Mouse (Mus musculus) erythroblast, adult 5-6 weeks (primary cell): ENCODE measurements around the gene Palm. TPM values are rescaled to one million over a fixed set of nuclear protein-coding genes. Genes with fewer than 3 reads are reported as not detected.

ENCODE experiments used
- ATAC-seq: replicated peaks from 2 replicates; pipeline ENCODE4 v1.8.0; 2016; ENCODE audit warnings: moderate number of reproducible peaks, mild to moderate bottlenecking, moderate TSS enrichment, inconsistent platforms; ENCODE audit not compliant: poor library complexity, low FRiP score, severe bottlenecking
- total RNA-seq, 2 experiments: library from RNA; stranded (forward) in 1 of 2; stranded (reverse) in 1 of 2; fragments of 150-400 nt in 1 of 2; fragments of 200-764, 138-1000 nt in 1 of 2; gene quantifications; 2 replicates each; pipeline versions ENCODE4 v1.2.3 to v1.2.4; 2015 to 2017; ENCODE audit warnings: low replicate concordance in 2 of 2

Palm gene
- total RNA-seq, 2 experiments from 2014 or later = 4.5 to 9.4 TPM

DNA sequence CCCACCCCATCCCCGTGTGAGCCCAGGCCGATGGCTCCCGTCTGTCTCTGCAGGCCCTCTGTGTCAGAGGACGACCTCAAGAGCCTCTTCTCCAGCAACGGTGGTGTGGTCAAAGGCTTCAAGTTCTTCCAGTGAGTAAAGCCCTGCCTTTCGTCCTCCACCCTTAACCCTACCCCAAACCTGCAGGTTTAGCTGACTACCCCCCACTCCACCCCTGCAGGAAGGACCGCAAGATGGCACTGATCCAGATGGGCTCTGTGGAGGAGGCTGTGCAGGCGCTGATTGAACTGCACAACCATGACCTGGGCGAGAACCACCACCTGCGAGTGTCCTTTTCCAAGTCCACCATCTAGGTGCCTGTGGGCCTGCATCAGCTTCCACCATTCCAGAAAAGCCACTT is 69.6 kb downstream of the Palm start:
- ATAC-seq = no peak

DNA sequence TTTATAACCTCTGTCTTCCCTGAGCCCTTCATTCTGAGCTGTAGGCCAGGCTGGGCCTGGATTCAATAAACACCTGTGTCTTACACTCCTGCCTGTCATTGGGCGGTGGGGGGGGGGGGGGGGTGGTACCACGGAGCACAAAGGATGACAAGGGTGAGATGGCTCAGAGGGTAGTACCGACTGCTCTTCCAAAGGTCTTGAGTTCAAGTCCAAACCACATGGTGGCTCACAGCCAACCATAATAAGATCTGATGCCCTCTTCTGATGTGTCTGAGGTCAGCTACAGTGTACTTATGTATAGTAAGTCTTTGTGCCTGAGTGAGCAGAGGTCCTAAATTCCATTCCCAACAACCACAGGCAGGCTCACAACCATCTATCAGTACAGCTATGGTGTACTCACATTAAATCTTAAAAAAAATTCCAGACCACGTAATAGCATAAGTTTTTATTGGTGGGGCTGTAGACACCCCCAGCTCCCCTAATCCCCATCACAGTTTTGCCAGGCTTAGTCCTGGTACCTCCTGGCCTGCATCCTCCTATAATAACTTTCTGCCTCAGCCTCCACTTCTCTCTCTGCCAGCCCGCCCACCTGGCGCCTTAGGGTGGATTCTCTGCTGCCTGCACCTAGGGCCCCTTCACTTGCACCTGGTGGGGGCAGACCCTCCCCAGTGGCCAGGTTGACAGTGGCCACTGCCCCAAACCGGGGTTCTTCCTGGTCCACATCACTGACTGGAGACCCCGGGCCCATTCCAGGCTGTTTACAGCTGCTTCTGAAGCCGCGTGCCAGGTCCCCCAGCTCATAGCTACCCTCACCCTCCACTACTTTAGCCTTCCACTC is 71.2 kb downstream of the Palm start:
- no peak for ATAC-seq

DNA sequence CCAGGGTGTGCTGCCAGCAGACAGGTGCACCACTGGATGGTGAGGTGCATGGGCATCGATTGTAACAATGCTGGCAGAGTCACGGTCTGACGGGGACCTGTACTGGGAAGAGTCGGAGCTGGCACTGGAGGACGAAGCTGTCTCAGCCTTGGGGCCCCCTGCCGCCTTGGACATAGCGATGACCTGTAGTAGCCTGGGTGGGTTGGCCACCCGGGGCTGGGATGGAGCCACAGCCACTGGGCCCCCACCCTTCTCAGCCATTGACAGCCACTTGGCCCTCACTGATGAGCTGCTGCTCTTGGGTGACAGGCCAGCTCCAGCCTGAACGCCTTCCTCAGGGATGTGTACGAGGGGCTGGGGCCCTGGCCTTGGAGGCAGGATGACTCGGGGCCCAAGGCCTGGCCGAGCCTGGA is 71.8 kb downstream of the Palm start:
- ATAC-seq = no peak

DNA sequence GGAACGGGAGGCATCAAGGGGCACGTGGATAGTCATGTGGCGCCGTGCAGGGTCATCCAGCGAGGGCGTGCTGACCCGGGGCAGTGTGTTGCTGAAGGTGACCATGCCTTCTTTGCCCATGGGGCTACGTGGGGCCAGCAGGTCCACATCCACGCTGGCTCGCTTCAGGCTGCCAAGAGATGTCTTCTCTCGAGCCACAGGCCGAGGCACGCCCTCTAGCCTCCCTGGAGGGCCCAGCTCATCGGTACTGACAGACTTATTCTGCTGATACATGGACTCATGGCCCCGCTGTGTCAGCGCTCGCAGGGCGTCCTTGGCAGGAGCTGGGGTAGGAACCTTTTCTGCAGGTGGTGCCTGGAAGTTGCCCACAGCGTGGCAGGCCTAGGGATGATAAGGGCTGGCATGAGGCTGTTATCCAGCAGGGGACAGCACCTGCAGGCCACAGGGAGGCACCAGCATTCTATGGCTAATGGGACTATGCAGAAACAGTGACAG is 72.5 kb downstream of the Palm start:
- no peak for ATAC-seq

DNA sequence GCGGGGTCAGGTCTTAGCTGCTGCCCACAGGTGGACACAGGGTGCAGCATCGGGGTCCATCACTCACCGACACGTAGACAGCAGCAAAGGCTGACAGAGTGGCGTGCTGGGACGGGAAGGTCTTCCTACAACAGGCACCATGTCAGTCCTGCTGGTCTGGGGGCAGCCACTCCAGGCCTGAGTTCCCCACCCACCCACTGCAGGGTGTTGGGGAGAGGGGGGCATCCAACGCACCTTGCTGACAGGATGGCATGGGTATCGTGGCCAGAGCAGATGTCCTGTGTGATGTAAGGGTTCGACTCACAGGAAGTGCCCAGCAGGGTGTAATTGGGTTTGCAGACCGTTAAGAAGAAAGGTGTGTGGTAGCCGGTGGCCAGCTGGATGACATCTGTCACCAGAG is 73.2 kb downstream of the Palm start:
- ATAC-seq = no peak

Other genes with a start within 250 kb of the Palm start
Only the 30 nearest of the 34 such genes appear.
- not detected in 2 replicates for gene C2cd4c, start 179.5 kb upstream of the Palm start, total RNA-seq (2015; ENCODE audit: low replicate concordance)
- gene C2cd4c, start 179.5 kb upstream of the Palm start, total RNA-seq (2017; ENCODE audit: low replicate concordance) = not detected in 2 replicates
- not detected in 2 replicates for gene Shc2, start 155.7 kb upstream of the Palm start, total RNA-seq (2015; ENCODE audit: low replicate concordance)
- gene Shc2, start 155.7 kb upstream of the Palm start, total RNA-seq (2017; ENCODE audit: low replicate concordance) = not detected in 2 replicates
- not detected in 2 replicates for gene Odf3l2, start 147.8 kb upstream of the Palm start, total RNA-seq (2015; ENCODE audit: low replicate concordance)
- not detected in 2 replicates for gene Odf3l2, start 147.8 kb upstream of the Palm start, total RNA-seq (2017; ENCODE audit: low replicate concordance)
- gene Madcam1, start 129.0 kb upstream of the Palm start, total RNA-seq (2015; ENCODE audit: low replicate concordance) = not detected in 2 replicates
- gene Madcam1, start 129.0 kb upstream of the Palm start, total RNA-seq (2017; ENCODE audit: low replicate concordance) = 0.84 TPM in 1 of 2 replicates, not detected in the other
- gene Tpgs1, start 124.2 kb upstream of the Palm start, total RNA-seq (2015; ENCODE audit: low replicate concordance) = 2.9 and 6.3 TPM in 2 replicates
- 0.56 and 0.68 TPM in 2 replicates for gene Tpgs1, start 124.2 kb upstream of the Palm start, total RNA-seq (2017; ENCODE audit: low replicate concordance)
- 20.5 and 25.9 TPM in 2 replicates for gene Cdc34, start 111.4 kb upstream of the Palm start, total RNA-seq (2015; ENCODE audit: low replicate concordance)
- 36.7 and 46.1 TPM in 2 replicates for gene Cdc34, start 111.4 kb upstream of the Palm start, total RNA-seq (2017; ENCODE audit: low replicate concordance)
- not detected in 2 replicates for gene Gzmm, start 104.6 kb upstream of the Palm start, total RNA-seq (2015; ENCODE audit: low replicate concordance)
- gene Gzmm, start 104.6 kb upstream of the Palm start, total RNA-seq (2017; ENCODE audit: low replicate concordance) = 1.7 TPM in 1 of 2 replicates, not detected in the other
- gene Bsg, start 89.1 kb upstream of the Palm start, total RNA-seq (2015; ENCODE audit: low replicate concordance) = 913 and 945 TPM in 2 replicates
- gene Bsg, start 89.1 kb upstream of the Palm start, total RNA-seq (2017; ENCODE audit: low replicate concordance) = 805 and 888 TPM in 2 replicates
- gene Hcn2, start 76.9 kb upstream of the Palm start, total RNA-seq (2015; ENCODE audit: low replicate concordance) = not detected in 2 replicates
- gene Hcn2, start 76.9 kb upstream of the Palm start, total RNA-seq (2017; ENCODE audit: low replicate concordance) = not detected in 2 replicates
- 3.6 and 4.8 TPM in 2 replicates for gene Polrmt, start 47.0 kb upstream of the Palm start, total RNA-seq (2015; ENCODE audit: low replicate concordance)
- 1.1 and 5.0 TPM in 2 replicates for gene Polrmt, start 47.0 kb upstream of the Palm start, total RNA-seq (2017; ENCODE audit: low replicate concordance)
- gene Fgf22, start 38.5 kb upstream of the Palm start, total RNA-seq (2015; ENCODE audit: low replicate concordance) = not detected in 2 replicates
- 0.26 TPM in 1 of 2 replicates, not detected in the other for gene Fgf22, start 38.5 kb upstream of the Palm start, total RNA-seq (2017; ENCODE audit: low replicate concordance)
- 11.3 and 12.1 TPM in 2 replicates for gene Rnf126, start 26.6 kb upstream of the Palm start, total RNA-seq (2015; ENCODE audit: low replicate concordance)
- gene Rnf126, start 26.6 kb upstream of the Palm start, total RNA-seq (2017; ENCODE audit: low replicate concordance) = 2.6 and 10.7 TPM in 2 replicates
- 1.7 and 5.8 TPM in 2 replicates for gene Fstl3, start 16.3 kb upstream of the Palm start, total RNA-seq (2015; ENCODE audit: low replicate concordance)
- gene Fstl3, start 16.3 kb upstream of the Palm start, total RNA-seq (2017; ENCODE audit: low replicate concordance) = not detected in 2 replicates
- 30.5 and 45.0 TPM in 2 replicates for gene Prss57, start 2.6 kb upstream of the Palm start, total RNA-seq (2015; ENCODE audit: low replicate concordance)
- 6.8 and 14.3 TPM in 2 replicates for gene Prss57, start 2.6 kb upstream of the Palm start, total RNA-seq (2017; ENCODE audit: low replicate concordance)
- gene Misp, start 27.4 kb downstream of the Palm start, total RNA-seq (2015; ENCODE audit: low replicate concordance) = not detected in 2 replicates
- not detected in 2 replicates for gene Misp, start 27.4 kb downstream of the Palm start, total RNA-seq (2017; ENCODE audit: low replicate concordance)
- gene Ptbp1, start 60.9 kb downstream of the Palm start, total RNA-seq (2015; ENCODE audit: low replicate concordance) = 45.2 and 66.7 TPM in 2 replicates
- gene Ptbp1, start 60.9 kb downstream of the Palm start, total RNA-seq (2017; ENCODE audit: low replicate concordance) = 38.2 and 53.2 TPM in 2 replicates
- 420 and 449 TPM in 2 replicates for gene Prtn3, start 80.9 kb downstream of the Palm start, total RNA-seq (2015; ENCODE audit: low replicate concordance)
- 114 and 118 TPM in 2 replicates for gene Prtn3, start 80.9 kb downstream of the Palm start, total RNA-seq (2017; ENCODE audit: low replicate concordance)
- gene Plppr3, start 81.1 kb downstream of the Palm start, total RNA-seq (2015; ENCODE audit: low replicate concordance) = 2.1 and 3.1 TPM in 2 replicates
- gene Plppr3, start 81.1 kb downstream of the Palm start, total RNA-seq (2017; ENCODE audit: low replicate concordance) = 4.9 and 6.8 TPM in 2 replicates
- gene Elane, start 92.7 kb downstream of the Palm start, total RNA-seq (2015; ENCODE audit: low replicate concordance) = 996 and 1,031 TPM in 2 replicates
- gene Elane, start 92.7 kb downstream of the Palm start, total RNA-seq (2017; ENCODE audit: low replicate concordance) = 253 and 405 TPM in 2 replicates
- gene Cfd, start 97.3 kb downstream of the Palm start, total RNA-seq (2015; ENCODE audit: low replicate concordance) = not detected in 2 replicates
- not detected in 2 replicates for gene Cfd, start 97.3 kb downstream of the Palm start, total RNA-seq (2017; ENCODE audit: low replicate concordance)
- gene Med16, start 115.4 kb downstream of the Palm start, total RNA-seq (2015; ENCODE audit: low replicate concordance) = 5.9 and 11.3 TPM in 2 replicates
- gene Med16, start 115.4 kb downstream of the Palm start, total RNA-seq (2017; ENCODE audit: low replicate concordance) = 4.7 and 9.1 TPM in 2 replicates
- gene Gm26602, start 117.3 kb downstream of the Palm start, total RNA-seq (2015; ENCODE audit: low replicate concordance) = not detected in 2 replicates
- not detected in 2 replicates for gene Gm26602, start 117.3 kb downstream of the Palm start, total RNA-seq (2017; ENCODE audit: low replicate concordance)
- not detected in 2 replicates for gene Kiss1r, start 123.4 kb downstream of the Palm start, total RNA-seq (2015; ENCODE audit: low replicate concordance)
- 0.14 TPM in 1 of 2 replicates, not detected in the other for gene Kiss1r, start 123.4 kb downstream of the Palm start, total RNA-seq (2017; ENCODE audit: low replicate concordance)
- gene R3hdm4, start 127.6 kb downstream of the Palm start, total RNA-seq (2015; ENCODE audit: low replicate concordance) = 42.8 and 46.1 TPM in 2 replicates
- 25.0 and 28.3 TPM in 2 replicates for gene R3hdm4, start 127.6 kb downstream of the Palm start, total RNA-seq (2017; ENCODE audit: low replicate concordance)
- 6.3 and 8.8 TPM in 2 replicates for gene Arid3a, start 133.5 kb downstream of the Palm start, total RNA-seq (2015; ENCODE audit: low replicate concordance)
- gene Arid3a, start 133.5 kb downstream of the Palm start, total RNA-seq (2017; ENCODE audit: low replicate concordance) = 10.5 and 14.7 TPM in 2 replicates
- 4.0 and 7.5 TPM in 2 replicates for gene Wdr18, start 166.6 kb downstream of the Palm start, total RNA-seq (2015; ENCODE audit: low replicate concordance)
- gene Wdr18, start 166.6 kb downstream of the Palm start, total RNA-seq (2017; ENCODE audit: low replicate concordance) = 2.5 and 14.2 TPM in 2 replicates
- gene Grin3b, start 177.1 kb downstream of the Palm start, total RNA-seq (2015; ENCODE audit: low replicate concordance) = not detected in 2 replicates
- gene Grin3b, start 177.1 kb downstream of the Palm start, total RNA-seq (2017; ENCODE audit: low replicate concordance) = not detected in 2 replicates
- gene Tmem259, start 190.8 kb downstream of the Palm start, total RNA-seq (2015; ENCODE audit: low replicate concordance) = 13.6 and 29.6 TPM in 2 replicates
- 12.8 and 22.6 TPM in 2 replicates for gene Tmem259, start 190.8 kb downstream of the Palm start, total RNA-seq (2017; ENCODE audit: low replicate concordance)
- gene Cnn2, start 195.0 kb downstream of the Palm start, total RNA-seq (2015; ENCODE audit: low replicate concordance) = 33.8 and 46.6 TPM in 2 replicates
- 30.0 and 73.0 TPM in 2 replicates for gene Cnn2, start 195.0 kb downstream of the Palm start, total RNA-seq (2017; ENCODE audit: low replicate concordance)
- 14.4 and 18.2 TPM in 2 replicates for gene Abca7, start 202.9 kb downstream of the Palm start, total RNA-seq (2015; ENCODE audit: low replicate concordance)
- gene Abca7, start 202.9 kb downstream of the Palm start, total RNA-seq (2017; ENCODE audit: low replicate concordance) = 19.4 and 27.7 TPM in 2 replicates